Mouse (Mus musculus) heart, embryonic 11.5 days (tissue): Measurements from ENCODE around the gene Gm17660. TPM values are rescaled to one million over a fixed set of nuclear protein-coding genes. Genes with fewer than 3 reads are reported as not detected.

Experiments
- ATAC-seq: fragments of 200-750 bp; cut with Nextera tagmentation; replicated peaks from 2 replicates; pipeline ENCODE4 v1.8.0; 2017; ENCODE audit warnings: moderate library complexity; ENCODE audit not compliant: insufficient number of reproducible peaks, low FRiP score, low TSS enrichment
- H3K27ac ChIP-seq: fragments of 300-500 bp; sonication (generic); 2 replicates; pipeline ENCODE4 v1.5.1; 2014; ENCODE audit warnings: mild to moderate bottlenecking, low read depth, low read length
- H3K27me3 ChIP-seq: fragments of 300-500 bp; sonication (generic); 2 replicates; pipeline ENCODE4 v1.6.1; 2014; ENCODE audit warnings: mild to moderate bottlenecking, low read length, mixed read lengths; ENCODE audit not compliant: control insufficient read depth, insufficient read depth
- H3K36me3 ChIP-seq: fragments of 300-500 bp; sonication (generic); 2 replicates; pipeline ENCODE4 v1.6.1; 2014; ENCODE audit warnings: mild to moderate bottlenecking, low read length, moderate library complexity, mixed read lengths; ENCODE audit not compliant: control insufficient read depth, insufficient read depth
- H3K4me1 ChIP-seq: fragments of 300-500 bp; sonication (generic); 2 replicates; pipeline ENCODE4 v1.6.1; 2014; ENCODE audit warnings: low read length; ENCODE audit not compliant: control insufficient read depth, insufficient read depth
- H3K4me2 ChIP-seq: fragments of 300-500 bp; sonication (generic); 2 replicates; pipeline ENCODE4 v1.6.1; 2014; ENCODE audit warnings: mild to moderate bottlenecking, moderate library complexity
- H3K4me3 ChIP-seq: fragments of 300-500 bp; sonication (generic); 2 replicates; pipeline ENCODE4 v1.5.1; 2014; ENCODE audit warnings: low read depth, low read length
- H3K9ac ChIP-seq: fragments of 300-500 bp; sonication (generic); 2 replicates; pipeline ENCODE4 v1.6.1; 2014; ENCODE audit warnings: mild to moderate bottlenecking, low read depth, low read length, moderate library complexity
- H3K9me3 ChIP-seq: fragments of 300-500 bp; sonication (generic); replicated peaks from 2 replicates; pipeline ENCODE4 v1.6.1; 2016; ENCODE audit warnings: low read length; ENCODE audit not compliant: control insufficient read depth
- WGBS: fragments of 180-500 bp; shearing (Covaris S2); extraction: QIAGEN DNeasy Blood & Tissue Kit; methylation state at CpG from one replicate; pipeline ENCODE4 v1.1.7; 2014; ENCODE audit not compliant: insufficient replicate concordance; 5-methylcytosine and 5-hydroxymethylcytosine counted together
- polyA plus RNA-seq: library from polyadenylated mRNA; unstranded; fragments of >200 nt; fragmentation: Nextera tagmentation; extraction: Ambion mirVana; gene quantifications from 2 replicates; pipeline ENCODE4 v1.2.1, GENCODE M21; 2014

Gm17660 gene
- polyA plus RNA-seq, 1 experiment from 2014 or later: not detected

DNA sequence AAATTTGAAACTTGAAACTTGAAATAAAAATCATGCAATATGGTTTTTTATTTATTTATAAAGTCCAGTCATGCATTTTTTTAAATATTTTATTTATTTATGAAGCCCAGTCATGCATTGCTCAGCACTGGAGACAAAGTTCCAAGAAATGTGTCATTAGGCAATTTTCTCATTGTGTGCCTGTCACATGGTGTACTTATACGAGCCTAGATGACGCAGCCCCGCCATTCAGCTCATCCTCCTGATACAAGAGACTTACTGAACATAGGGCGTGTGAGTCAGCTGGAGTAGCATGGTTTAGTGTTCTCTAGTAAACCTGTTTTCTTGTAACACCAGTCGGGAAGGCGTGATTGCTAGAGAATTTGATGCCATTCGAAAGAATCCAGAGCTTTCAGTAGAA, 21.1 kb downstream of the Gm17660 start:
- Histone ChIP-seq H3K9ac (no peak overlapping the region), H3K27me3 (no peaks in the 10 kb centered on the region), H3K9me3 (no peaks in the 10 kb centered on the region), H3K36me3 (peaks cover 12% of the 10 kb centered on the region), H3K4me2 (no peak overlapping the region), H3K4me1 (no peaks in the 10 kb centered on the region), H3K27ac (no peak overlapping the region), H3K4me3 (no peak overlapping the region)
- no peak for ATAC-seq
- WGBS: 87% methylated on average over 7 of the region's 7 CpGs

- H3K9ac ChIP-seq: no peak overlapping the region
- ATAC-seq: no peak
- no peak overlapping the region for H3K27ac ChIP-seq
- H3K4me1 ChIP-seq: no peaks in the 10 kb centered on the region
- H3K27me3 ChIP-seq: no peaks in the 10 kb centered on the region
- H3K36me3 ChIP-seq: peaks cover 12% of the 10 kb centered on the region
- no peak overlapping the region for H3K4me3 ChIP-seq
- WGBS: 82% methylated on average over 4 of the region's 4 CpGs
- H3K4me2 ChIP-seq: no peak overlapping the region
- no peaks in the 10 kb centered on the region for H3K9me3 ChIP-seq
These were observed 21.6 kb downstream of the Gm17660 start for GRCm38 (mm10) chr5:104055816-104056215.

GRCm38 (mm10) chr5:104054938-104055337, 22.5 kb downstream of the Gm17660 start:
- Histone ChIP-seq H3K9me3 (no peaks in the 10 kb centered on the region), H3K9ac (no peak overlapping the region), H3K4me1 (no peaks in the 10 kb centered on the region), H3K36me3 (peaks cover 8% of the 10 kb centered on the region), H3K4me2 (no peak overlapping the region), H3K4me3 (no peak overlapping the region), H3K27me3 (no peaks in the 10 kb centered on the region), H3K27ac (no peak overlapping the region)
- no peak for ATAC-seq
- WGBS: 85% methylated on average over 4 of the region's 4 CpGs

GRCm38 (mm10) chr5:104052956-104053355, 24.5 kb downstream of the Gm17660 start:
- ATAC-seq: no peak

GRCm38 (mm10) chr5:104048139-104048538, 29.3 kb downstream of the Gm17660 start:
- 45% methylated on average over 4 of the region's 4 CpGs for WGBS
- Histone ChIP-seq H3K27me3 (no peaks in the 10 kb centered on the region), H3K4me3 (peak overlapping the region; percentile 90), H3K4me2 (peak overlapping the region; percentile 82), H3K9ac (peak overlapping the region; percentile 22; the same call in 1 of the 2 replicates), H3K9me3 (no peaks in the 10 kb centered on the region), H3K27ac (no peak overlapping the region), H3K4me1 (peaks cover 12% of the 10 kb centered on the region; the same call in 1 of the 2 replicates), H3K36me3 (peaks cover 8% of the 10 kb centered on the region)
- ATAC-seq: no peak

More at GRCm38 (mm10) chr5:104052956-104053355, 24.5 kb downstream of the Gm17660 start:
- Histone ChIP-seq H3K27ac (no peak overlapping the region), H3K36me3 (peaks cover 8% of the 10 kb centered on the region), H3K4me3 (no peak overlapping the region), H3K4me1 (0 out of 2 replicates have a peak, but pooled peaks cover 2% of the 10 kb centered on the region), H3K9me3 (no peaks in the 10 kb centered on the region), H3K4me2 (no peak overlapping the region), H3K27me3 (no peaks in the 10 kb centered on the region), H3K9ac (no peak overlapping the region)
- 60% methylated on average over 8 of the region's 8 CpGs for WGBS

DNA sequence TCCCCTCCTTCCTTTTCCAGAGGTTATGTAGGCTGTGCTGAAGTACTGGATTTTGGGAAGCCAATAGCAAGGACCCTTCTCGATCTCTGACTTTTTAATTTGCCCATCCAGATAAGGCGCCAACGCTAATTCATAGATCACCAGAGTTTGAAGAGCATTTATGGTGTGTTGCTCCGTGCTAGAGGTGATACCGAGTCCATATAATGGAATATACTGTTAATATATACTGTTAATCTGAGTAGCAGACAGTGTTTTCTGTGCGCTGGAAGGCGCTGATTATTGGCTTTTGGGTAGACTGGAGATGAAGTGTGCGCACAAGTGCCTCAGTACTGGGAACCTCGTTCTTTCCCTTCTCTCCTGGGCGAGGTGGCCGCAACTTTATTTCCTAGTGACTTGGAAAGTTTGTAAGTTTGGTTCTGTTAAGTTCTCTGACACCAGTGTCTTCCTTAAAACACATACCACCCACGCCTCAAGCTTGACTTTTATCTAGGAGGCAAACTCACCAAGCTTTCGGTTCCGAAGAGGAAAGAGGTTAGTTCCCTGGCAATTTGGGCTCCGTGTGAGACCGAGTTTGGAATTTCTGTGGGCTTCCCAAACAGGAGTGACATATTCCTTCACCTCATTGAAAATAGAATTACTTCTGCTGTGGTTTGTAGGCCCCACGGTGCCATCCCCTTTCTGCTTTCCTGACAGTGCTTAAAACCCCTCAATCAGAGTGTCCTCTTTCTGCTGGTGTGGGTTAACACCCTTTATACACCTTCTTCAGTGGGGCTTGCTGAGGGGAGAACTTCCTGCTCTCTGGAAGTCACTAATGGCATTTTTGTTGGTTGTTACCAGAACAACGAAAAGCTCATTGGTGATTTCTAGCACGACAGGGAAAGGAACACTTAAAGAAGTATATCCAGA, 30.0 kb downstream of the Gm17660 start:
- no peaks in the 10 kb centered on the region for H3K9me3 ChIP-seq
- H3K4me3 ChIP-seq: peak overlapping the region; percentile 90
- peaks cover 8% of the 10 kb centered on the region for H3K36me3 ChIP-seq
- 0 out of 2 replicates have a peak, but pooled peaks have one; percentile 3 for ATAC-seq
- H3K9ac ChIP-seq: peak overlapping the region; percentile 92
- no peaks in the 10 kb centered on the region for H3K27me3 ChIP-seq
- peaks cover 15% of the 10 kb centered on the region; the same call in 1 of the 2 replicates for H3K4me1 ChIP-seq
- peak overlapping the region; percentile 82 for H3K4me2 ChIP-seq
- peak overlapping the region; percentile 87 for H3K27ac ChIP-seq
- WGBS: 5% methylated on average over 19 of the region's 19 CpGs

- H3K36me3 ChIP-seq: peaks cover 3% of the 10 kb centered on the region
- WGBS: 5% methylated on average over 90 of the region's 90 CpGs
- peaks cover 15% of the 10 kb centered on the region; the same call in 1 of the 2 replicates for H3K4me1 ChIP-seq
- peak within 1 kb of the TSS; percentile 92 for H3K9ac ChIP-seq
- H3K27me3 ChIP-seq: no peaks in the 10 kb centered on the region
- peak within 1 kb of the TSS; percentile 82 for H3K4me2 ChIP-seq
- peak; percentile 96 for ATAC-seq
- peak within 1 kb of the TSS; percentile 87 for H3K27ac ChIP-seq
- no peaks in the 10 kb centered on the region for H3K9me3 ChIP-seq
- peak within 1 kb of the TSS; percentile 90 for H3K4me3 ChIP-seq
These were observed 30.9 kb downstream of the Gm17660 start, which contains the start of gene Nudt9 for GRCm38 (mm10) chr5:104046256-104047199. Nudt9 (plus strand) TSS chr5:104046306.

- H3K4me1 ChIP-seq: peaks cover 15% of the 10 kb centered on the region; the same call in 1 of the 2 replicates
- no peak overlapping the region for H3K4me2 ChIP-seq
- 23% methylated on average over 2 of the region's 2 CpGs for WGBS
These were observed 33.7 kb downstream of the Gm17660 start for GRCm38 (mm10) chr5:104043704-104044103.

More at GRCm38 (mm10) chr5:104043704-104044103, 33.7 kb downstream of the Gm17660 start:
- no peak overlapping the region for H3K4me3 ChIP-seq
- H3K9ac ChIP-seq: no peak overlapping the region
- H3K9me3 ChIP-seq: no peaks in the 10 kb centered on the region
- no peak overlapping the region for H3K27ac ChIP-seq
- H3K36me3 ChIP-seq: no peaks in the 10 kb centered on the region
- no peak for ATAC-seq
- H3K27me3 ChIP-seq: no peaks in the 10 kb centered on the region
